Mouse (Mus musculus): ENCODE measurements around the gene Pyy. TPM values are rescaled to one million over a fixed set of nuclear protein-coding genes. Genes with fewer than 3 reads are reported as not detected.

Pyy gene
- total and polyA plus RNA-seq, 2 experiments from 2014 or later: not detected

GRCm38 (mm10) chr11:102089088-102089808 is 18.4 kb downstream of the Pyy start:
- ATAC-seq (ENCODE audit: low FRiP score) (peak; percentile 22; the same call in 1 of the 2 replicates), DNase-seq (ENCODE audit: low spot score) (peak; percentile 88)
- Histone ChIP-seq H3K4me1 (ENCODE audit: insufficient read depth, low read length) (no peaks in the 10 kb centered on the region; the same call in 1 of the 2 replicates), H3K27ac (ENCODE audit: low read depth, low read length) (peak overlapping the region; percentile 97), H3K27me3 (ENCODE audit: insufficient read depth, low read length) (no peaks in the 10 kb centered on the region), H3K4me2 (ENCODE audit: low read depth, low read length, poor library complexity, severe bottlenecking) (peak overlapping the region; percentile 87), H3K9me3 (ENCODE audit: low read length) (no peaks in the 10 kb centered on the region), H3K36me3 (ENCODE audit: insufficient read depth, low read length) (no peaks in the 10 kb centered on the region; the same call in 1 of the 2 replicates), H3K4me3 (ENCODE audit: low read depth, low read length) (peak overlapping the region; percentile 74), H3K9ac (replicated peaks; ENCODE audit: low read length, poor library complexity, severe bottlenecking) (peak overlapping the region; percentile 90)
- TF ChIP-seq CTCF (IDR thresholded peaks at IDR 0.05): peak; percentile 76
- WGBS: under 1% methylated on average over 20 of the region's 20 CpGs

- Histone ChIP-seq H3K27ac (ENCODE audit: low read depth, low read length) (peak within 1 kb of the TSS; percentile 97), H3K4me1 (ENCODE audit: insufficient read depth, low read length) (peaks cover 2% of the 10 kb centered on the region), H3K36me3 (ENCODE audit: insufficient read depth, low read length) (no peaks in the 10 kb centered on the region; the same call in 1 of the 2 replicates), H3K4me3 (ENCODE audit: low read depth, low read length) (peak within 1 kb of the TSS; percentile 74), H3K4me2 (ENCODE audit: low read depth, low read length, poor library complexity, severe bottlenecking) (peak within 1 kb of the TSS; percentile 87), H3K9ac (replicated peaks; ENCODE audit: low read length, poor library complexity, severe bottlenecking) (peak within 1 kb of the TSS; percentile 90), H3K9me3 (ENCODE audit: low read length) (no peaks in the 10 kb centered on the region), H3K27me3 (ENCODE audit: insufficient read depth, low read length) (no peaks in the 10 kb centered on the region)
- peak; percentile 87 for DNase-seq (ENCODE audit: low spot score)
- peak; percentile 39 for ATAC-seq (ENCODE audit: low FRiP score)
- TF ChIP-seq CTCF (IDR thresholded peaks at IDR 0.05): no peak
- under 1% methylated on average over 47 of the region's 49 CpGs for WGBS
Observed at GRCm38 (mm10) chr11:102087931-102088898, 19.4 kb downstream of the Pyy start, which contains the start of gene Mpp2. Gene Mpp2 (minus strand): TSS chr11:102088515.

DNA sequence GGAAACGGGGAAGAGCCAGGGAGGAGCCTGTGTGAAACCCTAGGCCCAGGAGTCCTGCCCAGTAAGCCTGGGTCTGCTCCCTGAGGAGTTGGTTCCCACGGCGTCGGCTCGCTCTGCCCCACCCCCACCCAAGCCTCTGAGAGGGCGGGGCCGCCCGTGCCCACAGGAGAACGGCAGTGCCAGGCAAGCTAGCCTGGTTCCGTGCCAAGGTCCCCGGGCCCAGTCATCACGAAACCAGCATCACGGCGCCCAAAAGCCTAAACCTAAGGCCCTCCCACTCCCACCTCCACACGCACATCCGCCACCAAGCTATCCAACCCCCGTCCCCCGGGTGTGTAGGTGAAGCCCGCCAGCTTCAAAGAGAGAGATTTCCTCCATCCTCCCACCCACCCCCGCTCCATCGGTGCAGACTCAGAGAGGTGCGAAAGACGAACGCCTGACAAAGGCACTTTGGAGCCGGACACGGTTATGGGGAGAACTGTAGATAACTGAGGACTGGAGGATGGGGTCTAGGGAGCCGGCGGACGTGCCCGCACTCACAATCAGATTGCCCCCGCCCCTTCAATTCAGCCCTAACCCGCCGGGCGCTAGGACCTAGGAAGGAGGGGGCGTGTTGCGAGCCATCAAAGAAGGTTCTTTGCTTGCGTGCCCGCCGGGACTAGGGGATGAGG is 20.4 kb downstream of the Pyy start:
- Histone ChIP-seq H3K27ac (ENCODE audit: low read depth, low read length) (peak overlapping the region; percentile 97), H3K4me1 (ENCODE audit: insufficient read depth, low read length) (peaks cover 9% of the 10 kb centered on the region), H3K27me3 (ENCODE audit: insufficient read depth, low read length) (no peaks in the 10 kb centered on the region), H3K9me3 (ENCODE audit: low read length) (no peaks in the 10 kb centered on the region), H3K4me2 (ENCODE audit: low read depth, low read length, poor library complexity, severe bottlenecking) (peak overlapping the region; percentile 87), H3K9ac (replicated peaks; ENCODE audit: low read length, poor library complexity, severe bottlenecking) (peak overlapping the region; percentile 90), H3K36me3 (ENCODE audit: insufficient read depth, low read length) (no peaks in the 10 kb centered on the region; the same call in 1 of the 2 replicates), H3K4me3 (ENCODE audit: low read depth, low read length) (peak overlapping the region; percentile 74)
- WGBS: under 1% methylated on average over 38 of the region's 39 CpGs
- ATAC-seq (ENCODE audit: low FRiP score) (peak; percentile 85), DNase-seq (ENCODE audit: low spot score) (peak; percentile 94)
- no peak for TF ChIP-seq CTCF (IDR thresholded peaks at IDR 0.05)

- peak; percentile 90 for DNase-seq (ENCODE audit: low spot score)
- peak overlapping the region; percentile 90 for H3K9ac ChIP-seq (replicated peaks; ENCODE audit: low read length, poor library complexity, severe bottlenecking)
- peak overlapping the region; percentile 74 for H3K4me3 ChIP-seq (ENCODE audit: low read depth, low read length)
- H3K4me1 ChIP-seq (ENCODE audit: insufficient read depth, low read length): peaks cover 16% of the 10 kb centered on the region
- no peaks in the 10 kb centered on the region; the same call in 1 of the 2 replicates for H3K36me3 ChIP-seq (ENCODE audit: insufficient read depth, low read length)
- peak overlapping the region; percentile 97 for H3K27ac ChIP-seq (ENCODE audit: low read depth, low read length)
- 11% methylated on average over 3 of the region's 3 CpGs for WGBS
- ATAC-seq (ENCODE audit: low FRiP score): peak; percentile 35; the same call in 1 of the 2 replicates
- TF ChIP-seq CTCF (IDR thresholded peaks at IDR 0.05): peak; percentile 69
- H3K4me2 ChIP-seq (ENCODE audit: low read depth, low read length, poor library complexity, severe bottlenecking): peak overlapping the region; percentile 87
- no peaks in the 10 kb centered on the region for H3K9me3 ChIP-seq (ENCODE audit: low read length)
- no peaks in the 10 kb centered on the region for H3K27me3 ChIP-seq (ENCODE audit: insufficient read depth, low read length)
Observed at GRCm38 (mm10) chr11:102086331-102086730, 21.3 kb downstream of the Pyy start.

GRCm38 (mm10) chr11:102084159-102084558 is 23.5 kb downstream of the Pyy start:
- TF ChIP-seq CTCF (IDR thresholded peaks at IDR 0.05): no peak
- no peak overlapping the region for H3K4me3 ChIP-seq (ENCODE audit: low read depth, low read length)
- peaks cover 9% of the 10 kb centered on the region; the same call in 1 of the 2 replicates for H3K36me3 ChIP-seq (ENCODE audit: insufficient read depth, low read length)
- WGBS: 9% methylated on average over 7 of the region's 7 CpGs
- H3K27me3 ChIP-seq (ENCODE audit: insufficient read depth, low read length): no peaks in the 10 kb centered on the region
- no peak overlapping the region for H3K27ac ChIP-seq (ENCODE audit: low read depth, low read length)
- no peaks in the 10 kb centered on the region for H3K9me3 ChIP-seq (ENCODE audit: low read length)
- DNase-seq (ENCODE audit: low spot score) (no peak), ATAC-seq (ENCODE audit: low FRiP score) (no peak)
- H3K4me2 ChIP-seq (ENCODE audit: low read depth, low read length, poor library complexity, severe bottlenecking): no peak overlapping the region
- H3K4me1 ChIP-seq (ENCODE audit: insufficient read depth, low read length): peaks cover 16% of the 10 kb centered on the region
- H3K9ac ChIP-seq (replicated peaks; ENCODE audit: low read length, poor library complexity, severe bottlenecking): no peak overlapping the region
